Mouse (Mus musculus) mouse embryonic stem cell (cell line): ENCODE results near the gene Slc25a53.
"Not testable (repeated sequence)": the region's sequence is repeated elsewhere in the genome, so short reads cannot be mapped to it uniquely, and the experiment has no call there.

Source experiments
- in situ Hi-C, 2 experiments: fragments of 300-500 bp; cut with MboI; formaldehyde crosslinking; loops; 1 replicate in 1 of 2; 3 replicates in 1 of 2; pipeline ENCODE4 v1.14.3; 2019 to 2020; ENCODE audit warnings: low sequenced_read_pairs in 2 of 2, low pct_unique_long_range_greater_than_20kb in 1 of 2, mixed read lengths in 1 of 2; ENCODE audit not compliant: unreplicated experiment in 1 of 2

Gene Slc25a53

GRCm38 (mm10) chrX:136978616-136979015, 59.5 kb downstream of the Slc25a53 start:
- in situ Hi-C loops = no loop called here

- in situ Hi-C loops = no loop called here
Observed at GRCm38 (mm10) chrX:136976424-136977084, 61.5 kb downstream of the Slc25a53 start, which contains the start of the genes Tmsb15l and Tmsb15b1. TSS of gene Tmsb15l (minus strand) at chrX:136976869. TSS of gene Tmsb15b1 (minus strand) at chrX:136976874.

GRCm38 (mm10) chrX:136975397-136975796, 62.7 kb downstream of the Slc25a53 start, which contains the start of gene Tmsb15b2:
TSS of gene Tmsb15b2 (minus strand) at chrX:136975497.
- in situ Hi-C loops = not testable (repeated sequence)

DNA sequence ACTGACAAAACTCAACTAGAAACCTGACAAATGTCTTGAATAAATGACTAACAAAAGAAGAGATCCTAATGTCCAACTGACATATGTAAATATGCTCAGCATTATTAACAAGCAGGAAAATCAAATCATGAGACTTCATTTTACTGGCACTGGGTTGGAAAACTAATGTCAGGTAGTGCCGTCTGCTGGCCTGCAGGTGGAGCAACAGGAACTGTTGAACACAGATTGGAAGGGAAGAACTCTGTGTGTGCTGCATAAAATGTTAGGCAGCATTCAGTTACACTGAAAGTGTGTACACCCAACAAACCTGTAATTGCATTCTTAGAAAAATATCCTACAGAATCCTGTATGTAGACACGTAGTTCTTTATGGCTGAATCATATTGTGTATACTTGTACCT, 78.4 kb downstream of the Slc25a53 start:
- in situ Hi-C loops = no loop called here

- in situ Hi-C loops = not testable (repeated sequence)
Observed at GRCm38 (mm10) chrX:136958300-136958699, 79.8 kb downstream of the Slc25a53 start.

DNA sequence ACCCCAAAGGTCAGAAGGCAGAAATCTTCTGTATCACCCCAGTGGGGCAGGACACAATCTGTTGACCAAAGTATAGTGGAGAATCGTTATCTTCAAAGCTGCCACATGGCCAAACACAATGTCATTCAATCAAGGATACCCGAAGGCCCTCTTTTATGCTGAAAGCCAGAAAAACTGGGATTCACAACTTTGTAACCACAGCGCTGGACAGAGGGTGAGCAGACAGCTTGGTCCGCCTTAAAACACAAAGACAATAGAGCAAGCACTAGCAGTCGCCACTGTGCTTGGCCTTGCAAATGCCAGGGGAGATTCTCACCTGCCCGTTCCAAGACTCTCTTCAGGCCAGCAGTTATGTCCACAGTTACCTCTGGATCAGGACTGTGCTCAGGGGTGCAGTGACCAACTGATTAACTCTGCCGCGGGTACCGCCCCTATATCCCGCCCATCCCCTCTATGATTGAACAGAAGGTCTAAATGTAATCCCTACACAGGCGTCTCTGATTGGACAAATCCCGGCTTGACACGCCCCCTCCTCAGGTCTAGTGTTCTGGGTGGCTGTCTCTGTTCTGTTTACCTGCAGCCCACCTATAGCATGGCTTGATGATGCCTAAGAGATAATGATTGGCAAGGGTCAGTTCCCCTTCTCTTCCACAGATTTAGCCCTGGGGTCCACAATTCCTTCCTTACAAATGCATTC, 80.4 kb downstream of the Slc25a53 start:
- in situ Hi-C loops = not testable (repeated sequence)

GRCm38 (mm10) chrX:136937985-136938384, 100.1 kb downstream of the Slc25a53 start:
- in situ Hi-C loops = no loop called here
